Mouse (Mus musculus): ENCODE measurements at regions not wholly inside any gene's neighbourhood (a gene's known extent, or its start where the extent isn't known, plus 50 kb on each side); places are given as distances from the start of the nearest gene placed in this dataset.

GRCm38 (mm10) chr2:169057831-169058230 is 102.4 kb upstream of the Zfp64 start:
- TF ChIP-seq CTCF (IDR thresholded peaks at IDR 0.05; ENCODE audit: extremely low read depth, insufficient read length, insufficient replicate concordance, low read depth, low read length): peak; percentile 28; the same call in 1 of the 2 replicates
- no peak for TF ChIP-seq POLR2A (IDR thresholded peaks at IDR 0.05; ENCODE audit: low read depth, low read length)

All from small intestine, adult 2 months (tissue).